Mouse (Mus musculus) embryonic facial prominence, embryonic 11.5 days (tissue): ENCODE measurements around the gene Skap1. TPM values are rescaled to one million over a fixed set of nuclear protein-coding genes. Genes with fewer than 3 reads are reported as not detected.

Experiments
- ATAC-seq: fragments of 200-750 bp; cut with Nextera tagmentation; replicated peaks from 2 replicates; pipeline ENCODE4 v1.8.0; 2017; ENCODE audit warnings: low read depth; ENCODE audit not compliant: insufficient number of reproducible peaks, low FRiP score, low TSS enrichment
- DNase-seq: peaks from one replicate; pipeline ENCODE4 v3.0.0-alpha.2; 2015; ENCODE audit warnings: low spot score
- H3K27ac ChIP-seq: fragments of 300-500 bp; sonication (generic); replicated peaks from 2 replicates; pipeline ENCODE4 v1.5.1; 2014; ENCODE audit warnings: mild to moderate bottlenecking, low read depth, low read length, control low read depth
- H3K27me3 ChIP-seq: fragments of 300-500 bp; sonication (generic); 2 replicates; pipeline ENCODE4 v1.6.1; 2014; ENCODE audit warnings: mild to moderate bottlenecking, low read length, moderate library complexity, mixed read lengths; ENCODE audit not compliant: control insufficient read depth, insufficient read depth
- H3K36me3 ChIP-seq: fragments of 300-500 bp; sonication (generic); replicated peaks from 2 replicates; pipeline ENCODE4 v1.6.1; 2014; ENCODE audit warnings: low read depth, mild to moderate bottlenecking, low read length, moderate library complexity, mixed read lengths; ENCODE audit not compliant: control insufficient read depth, insufficient read depth
- H3K4me1 ChIP-seq: fragments of 300-500 bp; sonication (generic); 2 replicates; pipeline ENCODE4 v1.6.1; 2014; ENCODE audit warnings: low read length, mixed read lengths; ENCODE audit not compliant: control insufficient read depth, insufficient read depth
- H3K4me2 ChIP-seq: fragments of 300-500 bp; sonication (generic); 2 replicates; pipeline ENCODE4 v1.6.1; 2014; ENCODE audit warnings: low read depth, mild to moderate bottlenecking, control low read depth, low read length, moderate library complexity
- H3K4me3 ChIP-seq: fragments of 300-500 bp; sonication (generic); 2 replicates; pipeline ENCODE4 v1.5.1; 2014; ENCODE audit warnings: low read depth, low read length, control low read depth
- H3K9ac ChIP-seq: fragments of 300-500 bp; sonication (generic); replicated peaks from 2 replicates; pipeline ENCODE4 v1.6.1; 2014; ENCODE audit warnings: mild to moderate bottlenecking, control low read depth, low read length
- H3K9me3 ChIP-seq: fragments of 300-500 bp; sonication (generic); replicated peaks from 2 replicates; pipeline ENCODE4 v1.6.1; 2016; ENCODE audit warnings: mild to moderate bottlenecking, low read length, inconsistent platforms, mixed read lengths; ENCODE audit not compliant: control insufficient read depth
- WGBS: fragments of 180-500 bp; shearing (Covaris S2); extraction: QIAGEN DNeasy Blood & Tissue Kit; methylation state at CpG from one replicate; pipeline ENCODE4 v1.1.7; 2014; 5-methylcytosine and 5-hydroxymethylcytosine counted together
- polyA plus RNA-seq: library from polyadenylated mRNA; unstranded; fragments of >200 nt; fragmentation: Nextera tagmentation; extraction: Ambion mirVana; gene quantifications from 2 replicates; pipeline ENCODE4 v1.2.1, GENCODE M21; 2014

Skap1 gene
- polyA plus RNA-seq, 1 experiment from 2014 or later: 0.43 TPM

DNA sequence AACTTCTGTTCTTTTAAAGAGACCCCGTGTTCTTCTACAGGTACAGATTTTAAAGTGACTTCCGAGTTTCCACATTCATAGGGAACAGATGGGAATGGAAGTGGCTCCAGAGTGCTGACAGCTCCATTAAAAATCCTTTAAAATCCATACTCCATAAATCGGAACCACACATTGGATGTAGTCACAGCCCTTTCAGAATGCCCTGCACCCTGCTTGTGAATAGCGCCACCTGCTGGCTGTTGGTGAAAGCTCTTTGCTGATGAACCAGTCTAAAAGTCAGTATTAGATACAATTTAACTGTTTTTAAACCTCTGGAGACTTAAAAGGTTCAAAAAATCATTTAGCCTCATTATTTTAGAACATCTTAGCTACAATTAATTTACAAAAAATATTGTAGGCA is 156.8 kb downstream of the Skap1 start:
- no peak for ATAC-seq
- 32% methylated on average over 4 of the region's 4 CpGs for WGBS
- Histone ChIP-seq H3K27ac (no peak overlapping the region), H3K4me1 (no peaks in the 10 kb centered on the region), H3K36me3 (no peaks in the 10 kb centered on the region), H3K4me2 (no peak overlapping the region), H3K27me3 (no peaks in the 10 kb centered on the region), H3K9me3 (no peaks in the 10 kb centered on the region), H3K4me3 (no peak overlapping the region), H3K9ac (no peak overlapping the region)
- DNase-seq: peak; percentile 89

DNA sequence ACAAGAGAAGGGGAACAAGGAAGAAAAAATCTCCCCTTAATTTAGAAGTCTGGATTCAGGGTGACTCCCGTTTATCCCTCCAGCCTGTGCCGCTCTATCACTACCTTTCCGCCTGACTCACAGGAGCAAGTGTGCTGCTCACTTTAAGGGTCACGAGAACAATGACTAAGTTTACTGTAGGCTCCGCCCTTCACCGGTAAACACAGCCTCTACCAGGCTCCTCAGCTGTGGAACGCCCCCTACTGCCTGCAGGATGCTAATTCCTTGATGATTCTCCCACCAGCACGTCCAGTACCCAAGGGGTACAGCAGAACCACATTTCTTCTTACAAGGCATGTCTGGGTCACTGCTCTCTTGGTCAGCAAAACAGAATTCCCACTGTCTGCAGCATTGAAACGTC is 158.4 kb downstream of the Skap1 start:
- Histone ChIP-seq H3K4me3 (no peak overlapping the region), H3K27me3 (no peaks in the 10 kb centered on the region), H3K4me2 (no peak overlapping the region), H3K9ac (no peak overlapping the region), H3K4me1 (no peaks in the 10 kb centered on the region), H3K9me3 (no peaks in the 10 kb centered on the region), H3K36me3 (no peaks in the 10 kb centered on the region), H3K27ac (no peak overlapping the region)
- ATAC-seq (no peak), DNase-seq (peak; percentile 50)
- WGBS: 8% methylated on average over 9 of the region's 9 CpGs

DNA sequence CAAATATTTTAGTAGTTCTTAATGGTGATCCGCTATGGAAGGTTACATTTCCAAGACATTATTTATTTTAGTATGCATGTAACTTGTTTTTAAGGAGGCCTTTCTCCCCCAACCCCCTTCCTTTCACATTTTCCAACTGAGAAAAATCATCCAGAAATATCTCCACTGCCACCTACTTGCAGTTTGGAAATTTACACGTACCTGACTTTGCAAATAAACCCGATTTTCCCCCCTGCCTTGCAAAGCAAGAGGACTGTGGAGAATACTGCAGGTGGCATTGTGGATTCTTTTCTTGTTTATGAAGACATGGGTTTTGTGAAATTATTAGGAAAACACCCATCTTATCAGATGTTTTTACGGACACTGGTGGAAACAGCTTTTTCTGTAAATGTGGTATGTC is 160.0 kb downstream of the Skap1 start:
- H3K27ac ChIP-seq: no peak overlapping the region
- H3K36me3 ChIP-seq: no peaks in the 10 kb centered on the region
- 52% methylated on average over 4 of the region's 4 CpGs for WGBS
- DNase-seq (peak; percentile 40), ATAC-seq (no peak)
- H3K9me3 ChIP-seq: no peaks in the 10 kb centered on the region
- no peak overlapping the region for H3K9ac ChIP-seq
- H3K27me3 ChIP-seq: no peaks in the 10 kb centered on the region
- H3K4me1 ChIP-seq: no peaks in the 10 kb centered on the region
- H3K4me3 ChIP-seq: no peak overlapping the region
- H3K4me2 ChIP-seq: no peak overlapping the region

DNA sequence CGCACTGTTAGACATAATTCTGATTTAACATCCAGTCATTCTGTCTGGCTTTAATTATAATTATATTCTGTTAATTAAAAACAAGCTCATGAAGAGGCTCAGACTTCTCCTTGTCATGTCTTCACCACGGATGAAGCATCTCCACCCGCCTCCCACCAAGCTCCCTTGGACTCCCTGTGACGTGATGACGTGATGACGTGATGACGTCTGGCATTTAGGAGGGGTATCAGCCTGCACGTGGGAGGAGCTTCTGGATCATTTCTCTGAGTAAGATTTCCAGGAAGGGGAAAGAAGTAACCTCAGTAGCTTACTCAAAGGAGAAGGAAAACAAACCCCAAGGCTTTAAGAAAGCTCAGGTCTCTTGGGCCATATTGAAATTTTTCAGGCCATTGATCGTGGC is 165.4 kb downstream of the Skap1 start:
- Histone ChIP-seq H3K4me3 (no peak overlapping the region), H3K9me3 (no peaks in the 10 kb centered on the region), H3K27me3 (no peaks in the 10 kb centered on the region), H3K27ac (no peak overlapping the region), H3K4me2 (no peak overlapping the region), H3K36me3 (no peaks in the 10 kb centered on the region), H3K9ac (no peak overlapping the region), H3K4me1 (no peaks in the 10 kb centered on the region)
- peak; percentile 70 for DNase-seq
- 39% methylated on average over 9 of the region's 9 CpGs for WGBS
- no peak for ATAC-seq

DNA sequence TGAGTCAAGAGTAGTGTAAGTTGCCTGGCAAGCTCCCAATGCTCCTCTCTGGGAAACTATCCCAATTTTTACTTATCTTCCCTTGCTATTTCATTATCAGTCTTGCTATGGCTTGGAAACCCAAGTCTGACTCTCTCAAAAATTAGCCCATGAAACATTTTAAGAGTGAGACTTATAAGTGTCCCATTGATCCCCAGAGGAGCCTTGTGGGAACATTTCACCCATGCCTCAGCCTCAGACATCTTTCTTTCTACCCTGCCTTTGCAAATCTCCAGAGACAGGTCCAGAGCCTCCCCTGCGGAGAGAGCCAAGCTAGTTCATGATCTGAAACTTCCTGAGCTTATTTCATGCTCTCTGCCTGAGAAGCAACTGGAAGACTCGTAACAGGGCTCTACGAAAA is 167.1 kb downstream of the Skap1 start:
- WGBS: 78% methylated on average over 3 of the region's 3 CpGs
- DNase-seq: no peak
- no peaks in the 10 kb centered on the region for H3K27me3 ChIP-seq
- ATAC-seq: no peak
- no peaks in the 10 kb centered on the region for H3K9me3 ChIP-seq
- no peak overlapping the region for H3K9ac ChIP-seq
- no peaks in the 10 kb centered on the region for H3K36me3 ChIP-seq
- H3K4me1 ChIP-seq: no peaks in the 10 kb centered on the region
- H3K4me2 ChIP-seq: no peak overlapping the region
- no peak overlapping the region for H3K27ac ChIP-seq
- no peak overlapping the region for H3K4me3 ChIP-seq

DNA sequence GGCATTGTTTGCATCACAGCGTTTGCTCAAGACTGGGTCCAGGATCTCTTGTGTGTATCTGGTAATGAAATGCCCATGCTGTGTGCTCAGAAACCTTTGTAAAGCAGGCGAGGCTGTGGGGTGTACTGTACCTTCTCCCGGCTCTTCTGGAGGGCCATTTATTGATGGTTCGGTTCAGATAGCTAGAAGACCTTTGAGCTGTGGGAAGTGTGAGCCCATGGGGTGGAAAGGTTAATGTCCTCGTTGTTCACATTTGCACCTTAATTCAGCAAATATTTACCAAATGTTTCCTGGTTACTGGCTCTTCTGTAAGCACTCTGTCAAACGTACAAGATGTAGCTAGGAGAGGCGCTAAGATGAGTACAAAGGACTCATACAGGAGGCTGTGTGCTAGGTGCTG is 173.5 kb downstream of the Skap1 start:
- Histone ChIP-seq H3K4me2 (no peak overlapping the region), H3K9me3 (no peaks in the 10 kb centered on the region), H3K36me3 (no peaks in the 10 kb centered on the region), H3K4me1 (no peaks in the 10 kb centered on the region), H3K27ac (no peak overlapping the region), H3K27me3 (no peaks in the 10 kb centered on the region), H3K9ac (no peak overlapping the region), H3K4me3 (no peak overlapping the region)
- no peak for DNase-seq
- WGBS: 73% methylated on average over 7 of the region's 7 CpGs
- no peak for ATAC-seq

DNA sequence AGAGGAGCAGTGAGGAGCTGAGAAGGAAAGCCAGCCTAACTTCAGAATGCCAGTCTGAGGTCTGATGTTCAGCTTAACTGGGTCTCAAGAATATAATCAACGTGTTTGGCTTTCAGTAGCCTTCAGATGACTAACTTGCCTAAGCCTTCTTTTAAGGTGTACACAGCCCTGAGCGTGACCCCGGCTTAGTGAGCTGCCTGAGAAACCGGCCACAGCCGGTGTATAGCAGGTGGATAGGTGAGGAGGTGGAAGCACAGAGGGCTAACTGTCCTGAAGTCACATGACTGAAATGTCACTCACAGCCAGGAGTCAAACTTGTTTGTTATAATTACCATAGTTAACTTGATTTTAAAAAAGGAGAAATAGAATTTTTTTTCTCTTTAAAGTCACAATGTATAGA is 175.4 kb downstream of the Skap1 start:
- WGBS: 64% methylated on average over 5 of the region's 5 CpGs

DNA sequence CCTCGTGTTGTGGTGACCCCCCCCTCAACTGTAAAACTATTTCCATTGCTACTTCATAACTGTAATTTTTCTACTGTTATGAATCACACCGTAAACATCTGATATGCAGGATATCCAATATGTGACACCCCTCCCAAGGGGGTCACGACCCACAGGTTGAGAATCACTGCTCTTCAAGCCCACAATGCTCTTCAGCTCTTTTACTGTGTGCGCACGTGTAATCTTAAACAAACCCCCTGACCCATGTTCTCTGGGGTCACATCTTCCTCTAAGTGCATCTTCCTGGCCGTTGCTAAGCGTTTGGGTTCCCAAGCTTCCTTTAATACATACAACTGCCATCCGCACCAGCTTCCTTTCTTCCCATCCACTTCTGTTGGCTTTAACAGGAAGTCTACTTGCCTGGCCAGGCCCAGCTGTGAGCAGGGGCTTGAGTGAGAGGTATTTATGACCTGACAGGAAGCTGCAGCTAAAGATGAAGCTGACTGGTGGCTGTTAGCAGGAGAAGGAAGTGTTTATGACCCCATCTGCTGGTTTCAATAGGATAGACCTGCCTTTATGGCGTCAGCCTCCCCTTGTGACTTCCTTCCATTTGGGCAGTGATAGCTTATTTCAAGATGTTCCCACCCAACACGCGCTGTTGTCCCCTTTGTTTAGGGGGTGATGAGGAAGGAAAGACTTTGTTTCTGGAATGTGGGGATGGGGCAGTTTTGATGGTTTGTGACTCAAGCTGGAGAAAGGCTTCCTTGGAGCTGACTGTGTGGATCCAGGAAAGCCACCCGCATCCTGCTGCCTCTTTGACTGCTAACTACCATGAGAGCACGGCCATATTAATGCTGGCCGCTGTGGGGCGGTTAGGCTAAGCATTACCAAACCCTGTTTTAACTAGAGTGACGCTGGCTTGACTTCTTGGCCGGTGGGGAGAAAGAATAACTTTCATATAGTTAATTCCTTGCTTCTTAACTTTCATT is 178.1 kb downstream of the Skap1 start:
- H3K4me3 ChIP-seq: no peak overlapping the region
- no peak overlapping the region for H3K9ac ChIP-seq
- no peak for ATAC-seq
- no peak overlapping the region for H3K27ac ChIP-seq
- no peaks in the 10 kb centered on the region for H3K4me1 ChIP-seq
- H3K4me2 ChIP-seq: no peak overlapping the region
- WGBS: 74% methylated on average over 17 of the region's 17 CpGs
- H3K9me3 ChIP-seq: no peaks in the 10 kb centered on the region
- no peaks in the 10 kb centered on the region for H3K36me3 ChIP-seq
- no peak for DNase-seq
- no peaks in the 10 kb centered on the region for H3K27me3 ChIP-seq

More for the DNA sequence above, 175.4 kb downstream of the Skap1 start:
- ATAC-seq (no peak), DNase-seq (no peak)
- Histone ChIP-seq H3K4me2 (no peak overlapping the region), H3K9ac (no peak overlapping the region), H3K4me1 (no peaks in the 10 kb centered on the region), H3K4me3 (no peak overlapping the region), H3K27ac (no peak overlapping the region), H3K9me3 (no peaks in the 10 kb centered on the region), H3K27me3 (no peaks in the 10 kb centered on the region), H3K36me3 (no peaks in the 10 kb centered on the region)
